Mouse (Mus musculus) stomach, postnatal 0 days (tissue): Measurements from ENCODE around the gene Hist1h2ak.
"Not testable (repeated sequence)": the region's sequence is repeated elsewhere in the genome, so short reads cannot be mapped to it uniquely, and the experiment has no call there.

Experiments used
- CTCF ChIP-seq: IDR thresholded peaks from 2 replicates; pipeline ENCODE4 v1.5.1; 2016; ENCODE audit warnings: antibody characterized with exemption, low read depth, mild to moderate bottlenecking, moderate library complexity
- EP300 ChIP-seq: optimal IDR thresholded peaks from 2 replicates; pipeline ENCODE3; 2016; ENCODE audit warnings: antibody characterized with exemption

GRCm38 (mm10) chr13:21716540-21717391, 36.9 kb downstream of the Hist1h2ak start:
- not testable (repeated sequence) for TF ChIP-seq CTCF, EP300
